Comparison of ENCODE assay signal across 19 mouse cellular contexts in genomic region chr4:116293296-116293695, GRCm38 (mm10).
DNase-seq lines count a peak whose midpoint lies in the region; ATAC-seq and TF ChIP-seq lines count a peak whose summit lies in the region.
"Had no signal": no experiment of that assay in that cellular context is flagged by ENCODE, and none has a peak within 500 bp of the region (broad histone marks: within the 10 kb centered on the region; RNA-seq: fewer than 3 reads in every experiment).

No protein-coding gene starts in this region.

- H3K4me1 ChIP-seq in liver, embryonic 11.5 days (replicated peaks; ENCODE audit: control insufficient read depth, insufficient read depth, low read length) = no peaks in the 10 kb centered on the region
- no peaks in the 10 kb centered on the region for H3K4me1 ChIP-seq in stomach, postnatal 0 days (replicated peaks; ENCODE audit: control insufficient read depth, insufficient read depth)
- H3K4me1 ChIP-seq: limb, embryonic 13.5 days; midbrain, embryonic 15.5 days had no signal

- 76% methylated on average over 12 of the region's 12 CpGs for WGBS in liver, embryonic 11.5 days
- WGBS in stomach, postnatal 0 days = 83% methylated on average over 12 of the region's 12 CpGs

- DNase-seq in 416B (ENCODE audit: low read depth) (peak; percentile 16), ES-CJ7 (ENCODE audit: low read depth, low spot score) (peak; percentile 68)
- peak; percentile 54 for DNase-seq in c-Kit-positive CD71-positive TER-119-negative erythroid progenitor cells, embryonic 14.5 days (ENCODE audit: low read depth)
- no peak for DNase-seq in liver, embryonic 11.5 days (ENCODE audit: low spot score)
- no peak for DNase-seq in spleen, adult 12 weeks (ENCODE audit: low spot score)
- DNase-seq in lung, postnatal 36 days = no peak
- no peak for DNase-seq in lung, postnatal 4 days
- DNase-seq in stomach, postnatal 0 days (ENCODE audit: low spot score) = no peak
- DNase-seq: adrenal gland, postnatal 25 days; cerebellum, postnatal 14 days; gastrocnemius, postnatal 14 days; kidney, postnatal 14 days; lung, embryonic 14.5 days; retina, postnatal 1 day; right cerebral cortex, postnatal 4 days had no signal

- peak; percentile 39; the same call in 1 of the 2 replicates for ATAC-seq in liver, embryonic 11.5 days (replicated peaks; ENCODE audit: low FRiP score)
- ATAC-seq in stomach, postnatal 0 days (ENCODE audit: low FRiP score, low TSS enrichment) = no peak
- ATAC-seq: intestine, embryonic 16.5 days; midbrain, embryonic 15.5 days had no signal

- H3K4me3 ChIP-seq in liver, embryonic 11.5 days (ENCODE audit: low read depth, low read length) = no peak overlapping the region
- no peak overlapping the region for H3K4me3 ChIP-seq in stomach, postnatal 0 days (ENCODE audit: low read depth, low read length)
- H3K4me3 ChIP-seq: limb, embryonic 13.5 days; midbrain, embryonic 15.5 days had no signal

- no peak for TF ChIP-seq EP300 in stomach, postnatal 0 days (optimal IDR thresholded peaks at IDR 0.05)

- no peak for TF ChIP-seq CTCF in stomach, postnatal 0 days (IDR thresholded peaks at IDR 0.05; ENCODE audit: low read depth)

- H3K9me3 ChIP-seq in liver, embryonic 11.5 days (ENCODE audit: control insufficient read depth, low read length) = no peaks in the 10 kb centered on the region
- no peaks in the 10 kb centered on the region for H3K9me3 ChIP-seq in stomach, postnatal 0 days (ENCODE audit: control insufficient read depth, low read length)
- H3K9me3 ChIP-seq: limb, embryonic 13.5 days; midbrain, embryonic 15.5 days had no signal

- H3K9ac ChIP-seq in liver, embryonic 11.5 days (ENCODE audit: low read depth, low read length) = no peak overlapping the region
- H3K9ac ChIP-seq in stomach, postnatal 0 days (ENCODE audit: low read length) = no peak overlapping the region
- H3K9ac ChIP-seq: hindbrain, embryonic 14.5 days; limb, embryonic 13.5 days; lung, embryonic 14.5 days; midbrain, embryonic 15.5 days had no signal

- no peak overlapping the region for H3K4me2 ChIP-seq in liver, embryonic 11.5 days
- H3K4me2 ChIP-seq in stomach, postnatal 0 days (replicated peaks; ENCODE audit: low read depth) = no peak overlapping the region
- H3K4me2 ChIP-seq: hindbrain, embryonic 14.5 days; limb, embryonic 13.5 days; lung, embryonic 14.5 days; midbrain, embryonic 15.5 days had no signal

- no peak overlapping the region for H3K27ac ChIP-seq in liver, embryonic 11.5 days (ENCODE audit: low read depth, low read length)
- no peak overlapping the region for H3K27ac ChIP-seq in stomach, postnatal 0 days (replicated peaks)
- H3K27ac ChIP-seq: hindbrain, embryonic 14.5 days; limb, embryonic 13.5 days; midbrain, embryonic 15.5 days had no signal

- H3K27me3 ChIP-seq in liver, embryonic 11.5 days (replicated peaks; ENCODE audit: control insufficient read depth, insufficient read depth, low read length) = no peaks in the 10 kb centered on the region
- no peaks in the 10 kb centered on the region for H3K27me3 ChIP-seq in stomach, postnatal 0 days (ENCODE audit: control insufficient read depth, insufficient read depth, low read length)
- H3K27me3 ChIP-seq: limb, embryonic 13.5 days; midbrain, embryonic 15.5 days had no signal

- peaks cover 5% of the 10 kb centered on the region for H3K36me3 ChIP-seq in liver, embryonic 11.5 days (ENCODE audit: control insufficient read depth, insufficient read depth, low read length)
- no peaks in the 10 kb centered on the region for H3K36me3 ChIP-seq in stomach, postnatal 0 days (ENCODE audit: control insufficient read depth, insufficient read depth, low read length)

Comparison
In these comparisons a context has a peak if more than half of its experiments do, and no peak if none do; other contexts are left out.
1. DNase-seq: peak in 416B (single experiment), ES-CJ7 (single experiment) and c-Kit-positive CD71-positive TER-119-negative erythroid progenitor cells, embryonic 14.5 days (single experiment); none in liver, embryonic 11.5 days (single experiment), spleen, adult 12 weeks (single experiment), lung, postnatal 36 days (single experiment), lung, postnatal 4 days (0 of 2) and stomach, postnatal 0 days (single experiment).